Mouse (Mus musculus): ENCODE results near the gene Tekt3.

Gene Tekt3

DNA sequence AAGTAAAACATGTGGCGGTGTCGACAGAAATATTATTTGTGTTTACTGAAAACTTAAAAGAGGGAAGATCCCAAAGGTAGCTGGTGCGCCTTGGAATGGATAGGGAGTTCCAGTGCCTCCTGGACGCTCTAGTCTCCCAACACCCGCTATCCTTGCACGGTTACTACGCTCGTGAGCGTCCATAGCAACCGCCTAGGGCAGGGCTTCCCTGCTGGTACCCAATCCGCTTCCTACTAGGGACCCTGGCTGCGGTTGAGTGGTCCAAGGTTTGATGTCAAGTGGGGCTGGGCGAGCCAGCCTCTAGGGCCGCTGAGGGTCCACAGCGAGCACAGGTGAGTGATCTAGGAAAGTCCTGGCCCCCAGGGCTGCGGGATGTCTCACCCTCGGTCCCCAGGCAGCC lies at the start of gene Tekt3:
TSS of gene Tekt3 (plus strand) at position 209 of the 400 bp plus-strand sequence.
- no peak for DNase-seq (ENCODE audit: extremely low spot score, low read depth, low spot score)

- DNase-seq (ENCODE audit: extremely low spot score, low read depth, low spot score): no peak
These were observed 43.9 kb upstream of the Tekt3 start for GRCm38 (mm10) chr11:63017327-63018082.

DNA sequence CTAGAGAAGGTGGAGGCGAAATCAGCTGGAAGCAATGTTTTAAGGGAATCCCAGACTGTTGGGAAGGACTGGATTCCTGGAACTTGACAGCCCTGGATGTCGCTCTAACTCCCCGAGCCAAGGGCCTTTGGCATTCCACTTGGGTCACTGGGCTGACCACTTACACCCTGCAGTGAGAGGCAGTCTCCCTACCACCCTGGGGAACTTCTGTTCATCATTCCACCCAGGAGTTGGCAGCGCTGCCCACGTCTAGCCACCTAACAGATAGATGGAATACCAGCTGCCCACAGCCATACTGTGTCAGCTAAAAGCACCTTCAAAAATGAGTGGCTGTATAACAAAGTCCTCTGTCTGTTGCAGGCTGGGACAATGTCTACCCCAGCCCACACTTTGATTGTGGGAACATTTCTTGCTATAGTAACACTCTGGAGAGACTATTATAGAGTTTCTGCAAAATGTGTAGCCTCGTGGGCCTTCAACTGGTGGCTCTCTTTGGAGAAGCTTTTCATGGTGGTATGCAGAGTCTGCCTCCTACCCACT lies 43.3 kb upstream of the Tekt3 start:
- no peak for DNase-seq (ENCODE audit: extremely low spot score, low read depth, low spot score)

DNA sequence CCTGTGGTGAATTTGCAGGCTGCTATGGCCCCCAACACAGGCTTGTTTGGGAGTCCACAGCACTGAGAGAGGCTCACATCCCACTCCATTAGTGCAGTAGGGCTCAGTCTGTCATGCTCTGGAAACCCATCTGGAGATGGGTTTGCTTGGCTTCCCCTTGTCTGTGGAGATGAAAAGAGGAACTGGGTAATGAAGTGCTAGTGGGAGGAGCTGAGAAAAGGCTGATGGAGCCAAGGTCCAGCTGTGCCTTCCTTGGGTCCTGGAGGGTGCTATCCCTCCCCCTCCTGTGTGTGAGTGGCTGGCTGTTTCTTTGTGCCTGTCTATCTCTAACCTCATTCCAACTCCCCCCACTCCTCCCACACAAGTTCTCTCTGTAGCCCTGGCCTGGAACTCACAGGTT lies 40.8 kb upstream of the Tekt3 start:
- DNase-seq (ENCODE audit: extremely low spot score, low read depth, low spot score): no peak

- no peak for DNase-seq (ENCODE audit: extremely low spot score, low read depth, low spot score)
These were observed 40.2 kb upstream of the Tekt3 start for GRCm38 (mm10) chr11:63021141-63021806.

DNA sequence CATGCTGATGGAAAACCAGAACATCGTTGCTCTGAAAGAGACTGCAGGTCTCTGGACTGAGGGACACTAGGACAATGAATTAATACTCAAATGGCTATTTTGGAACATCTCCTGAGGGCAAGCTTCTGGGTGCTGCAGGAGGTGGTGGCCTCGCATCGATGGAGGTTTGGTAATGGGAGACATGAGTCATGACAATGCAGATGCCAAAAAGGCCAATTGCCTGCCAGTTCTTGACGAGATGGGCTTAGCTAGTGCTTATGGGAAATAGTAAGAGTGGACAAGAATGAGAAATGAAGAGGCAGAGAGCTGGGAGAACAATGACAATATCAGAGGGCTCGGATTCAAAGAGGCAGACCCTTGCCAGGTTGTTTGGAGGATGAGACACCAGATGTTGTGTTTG lies 38.0 kb upstream of the Tekt3 start:
- no peak for DNase-seq (ENCODE audit: extremely low spot score, low read depth, low spot score)

DNA sequence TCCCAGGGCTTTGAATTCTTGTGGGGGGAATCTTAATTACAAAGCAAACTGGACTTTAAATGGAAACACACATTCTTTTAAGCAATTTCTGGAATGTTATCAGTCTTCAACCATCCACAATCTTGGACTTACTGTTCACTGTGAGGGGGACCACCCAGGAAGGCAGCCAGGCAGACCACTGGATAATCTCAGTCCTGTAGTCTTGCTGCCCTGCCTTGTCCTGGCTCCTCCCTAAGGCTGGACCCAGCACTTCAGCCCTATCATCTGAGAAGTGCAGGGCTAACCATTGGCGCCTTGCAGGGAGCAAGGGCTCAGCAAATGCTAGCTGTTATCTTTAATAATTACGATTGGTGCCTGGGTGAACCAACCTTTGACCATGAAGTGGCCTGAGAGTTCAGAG lies 37.3 kb upstream of the Tekt3 start:
- no peak for DNase-seq (ENCODE audit: extremely low spot score, low read depth, low spot score)

GRCm38 (mm10) chr11:63025476-63025875 lies 36.0 kb upstream of the Tekt3 start:
- no peak for DNase-seq (ENCODE audit: extremely low spot score, low read depth, low spot score)

GRCm38 (mm10) chr11:63026651-63027141 lies 34.8 kb upstream of the Tekt3 start:
- no peak for DNase-seq (ENCODE audit: extremely low spot score, low read depth, low spot score)

DNA sequence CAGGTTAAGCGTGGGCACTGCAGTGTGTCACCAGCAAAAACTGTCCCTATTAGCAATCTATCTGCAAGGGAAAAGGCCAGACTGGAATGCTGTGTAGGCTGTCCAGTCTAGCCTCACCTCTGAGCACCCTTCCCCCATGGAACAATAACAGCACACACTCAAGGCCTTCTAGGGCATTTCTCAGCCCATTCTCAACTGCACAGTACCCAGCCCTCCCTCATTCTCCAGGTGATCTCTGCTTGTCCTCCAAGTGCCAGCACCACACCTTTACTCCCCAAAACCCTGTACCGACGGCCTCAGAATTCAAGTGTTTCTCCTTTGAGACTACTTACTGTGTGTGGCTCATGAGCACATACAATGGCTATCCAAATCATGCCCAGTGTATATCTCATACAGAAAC lies 33.3 kb upstream of the Tekt3 start:
- DNase-seq (ENCODE audit: extremely low spot score, low read depth, low spot score): no peak

- DNase-seq (ENCODE audit: extremely low spot score, low read depth, low spot score): no peak
These were observed 32.2 kb upstream of the Tekt3 start for GRCm38 (mm10) chr11:63029148-63029714.

GRCm38 (mm10) chr11:63029721-63030120 lies 31.7 kb upstream of the Tekt3 start:
- no peak for DNase-seq (ENCODE audit: extremely low spot score, low read depth, low spot score)

- no peak for DNase-seq (ENCODE audit: extremely low spot score, low read depth, low spot score)
These were observed 25.8 kb upstream of the Tekt3 start for GRCm38 (mm10) chr11:63035420-63036211.

DNA sequence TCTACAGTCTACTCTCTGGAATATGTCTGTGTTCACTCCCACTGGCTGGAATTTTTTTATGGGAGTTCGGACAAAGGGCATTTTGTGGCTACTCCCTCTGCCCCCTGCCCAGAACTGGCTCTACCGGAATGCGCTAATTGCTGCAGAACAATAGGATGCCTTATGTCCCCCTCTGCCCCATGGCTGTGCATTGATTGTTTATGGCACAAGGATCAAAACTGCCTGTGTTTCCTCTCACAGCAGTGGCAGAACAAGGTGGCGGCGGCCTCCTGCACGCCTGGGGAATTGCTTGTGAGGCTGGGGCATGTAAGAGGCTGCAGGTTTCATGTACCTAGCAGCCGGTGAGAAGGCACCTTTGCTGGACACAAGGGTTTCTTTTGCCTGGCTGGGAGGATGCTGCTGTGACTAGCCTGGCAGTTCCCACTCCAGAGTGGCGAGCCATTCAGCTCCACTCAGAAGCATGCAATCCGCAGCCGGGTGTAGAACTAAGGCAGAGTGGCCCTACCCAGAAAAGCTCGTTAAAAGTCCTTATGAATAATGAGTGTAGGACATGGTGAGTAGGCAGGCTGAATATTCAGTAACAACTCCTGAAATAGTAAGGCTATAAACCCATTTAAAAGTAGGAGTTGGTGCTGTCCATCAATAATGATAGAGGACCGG lies 21.3 kb upstream of the Tekt3 start:
- DNase-seq (ENCODE audit: extremely low spot score, low read depth, low spot score): no peak

DNA sequence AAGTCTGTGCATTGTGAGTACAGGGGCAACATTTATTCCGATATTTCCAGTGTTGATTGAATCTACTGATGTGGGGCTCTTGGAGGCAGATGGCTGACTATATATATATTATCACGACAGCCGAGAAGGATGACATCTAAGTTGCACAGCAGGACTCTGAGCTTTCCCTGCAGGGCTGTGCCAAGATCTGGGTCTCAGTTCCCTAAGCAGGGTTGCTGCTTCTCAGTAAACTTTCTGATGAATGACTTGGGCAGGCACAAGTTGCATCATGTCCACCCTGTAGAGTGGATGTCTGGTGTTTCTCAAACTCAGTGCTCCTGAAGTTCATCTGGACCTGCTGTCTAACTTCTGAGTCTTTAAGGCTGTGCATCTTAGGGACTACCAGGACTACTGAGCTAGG lies 15.7 kb upstream of the Tekt3 start:
- DNase-seq (ENCODE audit: extremely low spot score, low read depth, low spot score): no peak

DNA sequence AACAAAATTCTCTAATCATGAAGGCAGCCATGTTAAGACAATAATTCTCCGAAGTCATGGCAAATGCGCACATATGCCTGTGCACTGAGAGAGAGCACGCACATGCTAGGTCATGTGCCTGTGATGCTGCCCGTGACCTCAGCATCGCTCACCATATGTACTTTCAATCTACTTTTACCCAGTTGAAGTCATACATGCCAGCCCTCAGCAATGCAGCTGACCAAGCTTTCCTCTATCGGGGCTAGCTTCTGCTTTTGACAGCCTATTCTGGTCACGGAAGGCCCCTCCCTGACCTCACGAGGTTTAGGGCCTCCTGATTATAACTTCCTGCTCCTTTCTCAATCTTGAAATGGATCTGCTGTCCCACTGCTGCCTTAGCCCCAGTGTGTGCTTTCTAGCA lies 15.1 kb upstream of the Tekt3 start:
- no peak for DNase-seq (ENCODE audit: extremely low spot score, low read depth, low spot score)

- DNase-seq (ENCODE audit: extremely low spot score, low read depth, low spot score): no peak
These were observed 11.0 kb upstream of the Tekt3 start for GRCm38 (mm10) chr11:63050362-63050932.

DNA sequence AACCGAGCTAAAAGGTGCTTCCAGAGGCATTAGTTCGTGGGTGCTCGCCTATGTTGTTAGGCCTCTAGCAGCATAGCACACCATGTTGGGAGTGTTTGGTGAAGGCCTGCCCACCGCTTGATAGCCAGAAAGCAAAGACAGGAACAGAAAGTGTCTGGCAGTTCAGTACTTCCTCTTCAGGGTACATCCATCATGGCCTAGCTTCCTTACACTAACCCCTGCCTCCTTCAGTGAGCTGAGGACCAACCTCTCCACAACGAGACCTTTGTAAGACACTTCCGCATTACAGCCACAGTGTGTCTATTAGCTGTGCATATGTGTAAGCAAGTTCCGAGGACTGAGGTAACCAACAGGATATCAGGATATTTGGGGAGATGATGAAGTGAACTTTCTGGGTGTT lies 10.4 kb upstream of the Tekt3 start:
- no peak for DNase-seq (ENCODE audit: extremely low spot score, low read depth, low spot score)

DNA sequence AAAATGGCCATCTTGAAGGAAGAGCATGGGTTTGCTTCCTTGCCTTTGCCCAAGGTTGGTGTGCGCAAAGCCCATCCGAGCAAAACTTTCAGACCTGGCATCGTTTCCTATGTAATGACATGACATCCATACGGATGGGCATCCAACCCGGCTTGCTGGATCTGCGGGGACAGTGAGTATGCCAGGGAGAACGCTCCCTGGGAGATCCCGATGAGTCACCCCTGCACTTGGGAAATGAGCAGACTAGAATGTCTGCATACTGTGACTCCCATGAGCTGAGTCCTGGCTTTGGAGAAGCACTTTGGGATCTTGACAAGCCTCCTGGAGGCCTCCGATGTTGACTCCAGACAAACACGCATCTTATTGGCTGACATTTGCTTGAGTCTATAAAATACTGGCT lies 9.5 kb upstream of the Tekt3 start:
- no peak for DNase-seq (ENCODE audit: extremely low spot score, low read depth, low spot score)

- DNase-seq (ENCODE audit: extremely low spot score, low read depth, low spot score): no peak
These were observed 5.9 kb upstream of the Tekt3 start for GRCm38 (mm10) chr11:63055596-63055995.

All from hindlimb bud, embryonic 11.5 days (tissue).